Mouse (Mus musculus): ENCODE measurements around the gene 1700030K09Rik. TPM values are rescaled to one million over a fixed set of nuclear protein-coding genes. Genes with fewer than 3 reads are reported as not detected.

Gene 1700030K09Rik
- polyA plus RNA-seq (2017; shearing (Covaris generic)): 10.5 TPM

DNA sequence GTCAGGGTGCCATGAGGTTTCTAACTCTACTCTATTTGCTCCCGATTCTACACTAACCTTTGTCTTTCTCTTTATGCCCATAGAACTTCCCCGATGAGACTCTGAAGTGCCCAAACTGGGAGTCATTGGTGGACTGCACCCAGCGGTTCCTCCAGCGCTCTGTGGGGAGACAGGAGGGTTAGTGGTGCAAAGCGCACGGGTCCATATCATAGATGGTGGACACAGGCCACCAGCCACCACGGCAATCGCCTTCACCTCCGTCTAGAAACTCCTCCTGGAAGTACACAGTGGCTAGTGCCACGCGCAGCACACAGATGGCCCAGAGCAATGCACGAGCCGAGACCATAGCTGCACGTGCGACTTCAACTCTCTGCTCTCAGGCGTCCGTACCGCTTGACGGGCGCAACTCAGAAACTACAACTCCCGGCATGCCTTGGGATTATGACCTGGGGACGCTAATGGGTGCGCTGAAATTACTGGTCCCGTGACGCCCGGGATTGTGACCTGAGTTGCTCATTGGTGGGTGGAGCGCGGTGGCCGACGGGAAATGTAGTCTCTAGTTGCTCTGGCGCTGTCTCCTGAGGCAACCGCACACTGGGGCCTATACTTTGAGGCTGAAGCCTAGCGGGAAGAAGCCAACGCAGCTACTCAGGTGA lies at the start of gene 1700030K09Rik, which contains the start of gene Calr3:
1700030K09Rik (plus strand) TSS at position 543 of the 656 bp plus-strand sequence.
Calr3 (minus strand) TSS at position 533 of the 656 bp plus-strand sequence.

DNA sequence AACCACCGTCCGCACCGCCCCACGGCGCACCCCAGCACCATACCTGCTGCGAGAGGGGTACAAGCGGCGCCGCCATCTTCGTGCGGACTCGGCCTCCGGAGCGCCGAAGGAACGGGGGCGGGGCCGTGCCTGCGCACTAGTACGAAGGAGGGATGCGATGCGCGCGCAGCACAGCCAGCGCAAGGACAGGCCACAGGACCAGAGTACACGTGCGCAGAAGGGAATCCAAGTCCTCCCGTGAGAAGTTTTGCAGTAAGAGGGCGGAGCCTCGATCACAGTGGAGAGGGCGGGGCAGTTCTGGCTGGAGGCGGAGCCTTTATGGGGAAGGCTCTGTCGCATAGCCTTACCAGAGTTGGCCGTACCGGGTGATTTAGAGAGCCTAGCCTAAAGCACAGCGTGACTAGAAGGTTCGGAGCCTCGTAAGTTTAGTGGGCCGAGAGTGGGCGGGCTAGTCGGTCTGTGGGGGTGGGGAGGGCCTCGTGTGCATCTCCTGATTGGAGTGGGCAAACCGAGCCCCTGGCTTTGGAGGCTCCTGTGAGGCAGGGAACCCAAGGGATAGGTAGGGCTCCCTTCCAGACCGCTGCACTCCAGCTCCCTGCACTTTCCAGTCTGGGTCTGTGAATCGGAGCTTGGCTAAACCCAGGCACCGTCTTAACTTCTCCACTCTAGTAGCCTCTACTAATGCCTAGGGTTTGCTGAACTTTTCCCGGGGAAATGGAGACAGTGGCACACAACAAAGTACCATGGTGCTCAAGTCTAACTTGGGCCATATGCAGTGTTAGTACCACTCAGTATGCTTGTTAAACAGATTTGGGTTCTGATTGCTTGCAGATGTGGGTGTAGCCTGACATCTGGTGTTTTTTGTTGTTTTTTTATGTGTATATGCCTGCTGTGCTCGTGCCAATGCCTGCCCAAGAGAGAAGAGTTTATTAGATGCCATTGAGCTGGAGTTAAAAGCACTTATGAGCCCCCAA lies 22.0 kb upstream of the 1700030K09Rik start, which contains the start of gene Eps15l1:
Eps15l1 (minus strand) TSS at position 99 of the 974 bp plus-strand sequence.

DNA sequence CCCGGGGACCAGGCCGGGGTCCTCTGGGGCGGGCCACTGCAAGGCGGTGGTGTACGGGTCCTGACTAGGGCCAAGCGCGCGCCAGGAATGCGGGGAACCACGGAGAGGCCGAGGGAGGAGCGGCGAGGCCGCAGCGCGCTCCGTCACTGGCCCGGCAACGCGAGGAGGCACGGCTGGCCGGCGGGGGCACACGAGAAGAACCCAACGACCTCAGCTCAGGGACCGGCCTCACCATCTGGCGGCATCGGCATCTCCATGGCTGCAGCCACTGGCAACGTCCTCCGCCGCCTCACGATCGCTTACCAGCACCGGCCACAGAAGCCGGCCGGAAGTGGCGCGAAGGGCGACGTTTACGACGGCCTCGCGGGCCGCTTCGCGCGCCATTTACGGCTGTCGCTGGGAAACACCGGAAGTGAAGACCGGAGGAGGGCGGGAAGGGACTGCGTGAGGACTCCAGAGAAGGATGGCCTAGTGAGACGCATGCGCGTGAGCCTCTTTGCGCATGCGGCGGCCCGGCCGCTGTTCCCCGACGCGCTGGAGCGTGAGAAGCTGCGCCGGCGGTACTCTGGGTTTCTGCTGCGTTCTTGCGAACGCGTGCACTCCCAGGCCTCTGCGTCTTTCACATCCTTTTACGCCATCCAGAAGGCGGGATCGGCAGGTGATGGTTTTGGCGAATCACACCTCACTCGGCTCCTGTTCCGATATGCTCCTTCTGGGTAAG lies 31.3 kb downstream of the 1700030K09Rik start, which contains the start of gene Cherp:
Cherp (minus strand) TSS at position 401 of the 721 bp plus-strand sequence.

DNA sequence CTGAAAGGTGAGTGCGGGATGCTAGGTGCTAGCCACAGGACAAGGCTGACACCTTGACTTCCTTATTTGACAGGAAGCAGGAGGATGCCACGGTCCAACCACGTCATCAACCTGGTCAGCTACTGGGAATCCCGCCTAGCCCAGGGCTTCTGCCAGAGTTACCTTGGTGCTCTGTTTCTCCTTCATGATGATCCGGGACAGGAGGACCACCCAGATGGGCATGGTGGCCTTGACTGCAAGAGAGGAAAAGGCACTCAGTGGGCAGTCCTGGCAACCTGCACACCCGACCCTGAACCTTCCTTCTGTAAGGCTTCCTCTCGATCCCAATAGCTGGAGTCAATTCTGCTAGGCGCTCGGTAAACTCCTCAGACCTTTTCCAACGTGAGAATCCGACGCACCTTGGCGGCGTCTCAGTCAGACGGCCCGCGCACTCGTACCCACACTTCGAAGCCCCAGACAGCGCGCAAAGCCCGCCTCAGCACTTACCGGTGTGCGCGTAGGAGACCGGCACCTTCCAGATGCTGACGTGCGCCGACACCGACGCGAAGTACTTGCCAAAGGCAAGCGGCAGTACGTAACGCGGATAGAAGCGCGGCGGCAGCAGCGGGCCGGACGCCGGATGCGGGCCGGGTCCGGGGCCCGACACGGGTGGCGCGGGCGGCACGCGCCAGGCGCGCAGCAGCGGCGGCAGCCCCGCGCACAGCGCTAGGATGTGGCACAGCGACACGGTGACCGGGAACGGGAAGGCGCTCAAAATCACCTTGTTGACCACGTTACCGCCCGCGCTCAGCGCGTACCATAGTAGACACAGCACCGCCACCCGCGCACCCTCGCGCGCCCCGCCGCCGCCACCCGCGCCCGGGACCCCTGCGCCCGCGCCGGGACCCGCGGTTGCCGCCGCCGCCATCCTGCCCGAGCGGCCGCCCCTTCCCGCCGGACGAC lies 48.3 kb downstream of the 1700030K09Rik start, which contains the start of gene Slc35e1:
Slc35e1 (minus strand) TSS at position 935 of the 942 bp plus-strand sequence.

Other genes starting within 250 kb of the 1700030K09Rik start
- 0.14 TPM for gene Cib3, start 231.0 kb upstream of the 1700030K09Rik start, polyA plus RNA-seq (2017; shearing (Covaris generic))
- gene Gm11034, start 230.2 kb upstream of the 1700030K09Rik start, polyA plus RNA-seq (2017; shearing (Covaris generic)): not detected
- 123 TPM for gene Fam32a, start 224.2 kb upstream of the 1700030K09Rik start, polyA plus RNA-seq (2017; shearing (Covaris generic))
- 194 TPM for gene Ap1m1, start 203.9 kb upstream of the 1700030K09Rik start, polyA plus RNA-seq (2017; shearing (Covaris generic))
- 3.9 TPM for gene Gm10282, start 138.6 kb upstream of the 1700030K09Rik start, polyA plus RNA-seq (2017; shearing (Covaris generic))
- 15.6 TPM for gene Klf2, start 124.8 kb upstream of the 1700030K09Rik start, polyA plus RNA-seq (2017; shearing (Covaris generic))
- gene Eps15l1, start 22.4 kb upstream of the 1700030K09Rik start, polyA plus RNA-seq (2017; shearing (Covaris generic)): 53.4 TPM
- 0.88 TPM for gene Calr3, start within 50 bp of the 1700030K09Rik start, polyA plus RNA-seq (2017; shearing (Covaris generic))
- 125 TPM for gene Cherp, start 31.3 kb downstream of the 1700030K09Rik start, polyA plus RNA-seq (2017; shearing (Covaris generic))
- gene Slc35e1, start 48.7 kb downstream of the 1700030K09Rik start, polyA plus RNA-seq (2017; shearing (Covaris generic)): 4.9 TPM
- gene Med26, start 104.4 kb downstream of the 1700030K09Rik start, polyA plus RNA-seq (2017; shearing (Covaris generic)): 5.5 TPM
- gene Smim7, start 127.2 kb downstream of the 1700030K09Rik start, polyA plus RNA-seq (2017; shearing (Covaris generic)): 77.4 TPM
- gene Tmem38a, start 128.2 kb downstream of the 1700030K09Rik start, polyA plus RNA-seq (2017; shearing (Covaris generic)): 2.2 TPM
- 0.20 TPM for gene Nwd1, start 202.8 kb downstream of the 1700030K09Rik start, polyA plus RNA-seq (2017; shearing (Covaris generic))